Mouse (Mus musculus) frontal cortex, postnatal 25 days (tissue): ENCODE measurements around the gene Pclo.
"Not testable (repeated sequence)": the region's sequence is repeated elsewhere in the genome, so short reads cannot be mapped to it uniquely, and the experiment has no call there.

Experiments used
- DNase-seq, 2 experiments: peaks; one replicate each; pipeline ENCODE4 v3.0.0; 2022; ENCODE audit warnings: low spot score in 2 of 2

The Pclo gene

DNA sequence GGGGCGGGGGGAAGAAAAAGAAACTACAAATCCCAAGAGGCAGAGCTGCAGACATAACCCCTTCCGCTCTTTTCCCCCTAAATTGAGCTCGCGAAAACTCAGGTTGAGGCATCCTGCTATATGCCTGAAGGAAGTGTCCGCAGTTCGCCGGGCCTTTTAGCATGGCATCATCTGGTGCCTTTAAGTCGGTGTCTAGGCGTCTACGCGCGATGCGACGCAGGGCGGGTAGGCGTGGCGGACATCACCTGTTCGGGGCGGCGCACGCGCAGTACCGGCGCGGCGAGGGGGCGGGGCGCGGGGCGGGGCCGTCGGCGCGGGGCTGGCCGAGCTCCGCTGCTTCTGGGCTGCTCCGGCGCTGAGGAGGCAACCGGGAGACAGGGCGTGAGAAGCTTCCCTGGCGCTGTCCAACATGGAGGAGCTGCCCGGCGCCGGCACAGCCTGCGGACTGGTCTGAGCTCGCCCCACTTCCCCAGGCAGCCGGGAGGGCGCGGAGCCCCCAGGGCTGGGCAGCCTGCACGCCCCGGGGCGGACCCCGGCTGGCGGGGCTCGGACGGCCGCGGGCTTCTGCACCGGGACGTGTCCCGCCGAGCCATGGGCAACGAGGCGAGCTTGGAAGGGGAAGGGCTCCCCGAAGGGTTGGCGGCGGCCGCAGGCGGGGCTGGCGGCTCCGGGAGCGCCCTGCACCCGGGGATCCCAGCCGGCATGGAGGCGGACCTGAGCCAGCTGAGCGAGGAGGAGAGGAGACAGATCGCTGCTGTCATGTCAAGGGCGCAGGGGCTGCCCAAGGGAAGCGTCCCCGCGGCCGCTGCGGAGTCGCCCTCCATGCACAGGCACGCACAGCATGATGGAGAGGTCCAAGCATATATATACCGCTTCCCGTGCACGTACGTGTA, at the start of gene Pclo:
Gene Pclo (plus strand): TSS at position 288 of the 893 bp plus-strand sequence.
- DNase-seq: peak; percentile 79 to 81

DNA sequence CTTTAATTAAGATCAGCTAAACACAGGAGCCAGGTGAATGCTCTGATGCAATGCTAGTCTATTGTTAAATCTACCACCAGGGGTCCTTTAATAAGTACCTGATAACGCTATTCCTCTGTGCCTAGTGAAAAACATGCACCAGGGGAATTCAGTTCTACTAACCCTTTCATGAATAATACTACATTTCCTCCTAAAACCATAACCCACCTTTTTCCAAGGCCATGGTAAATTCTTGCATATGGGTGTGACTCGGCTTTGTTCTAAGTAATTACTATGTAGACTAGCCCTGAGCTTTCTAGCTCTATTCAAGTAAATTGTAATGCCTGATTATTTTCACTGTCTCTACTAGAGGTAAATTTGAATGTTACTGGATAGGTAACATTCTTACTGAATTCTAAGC, 20.3 kb upstream of the Pclo start:
- not testable (repeated sequence) for DNase-seq

DNA sequence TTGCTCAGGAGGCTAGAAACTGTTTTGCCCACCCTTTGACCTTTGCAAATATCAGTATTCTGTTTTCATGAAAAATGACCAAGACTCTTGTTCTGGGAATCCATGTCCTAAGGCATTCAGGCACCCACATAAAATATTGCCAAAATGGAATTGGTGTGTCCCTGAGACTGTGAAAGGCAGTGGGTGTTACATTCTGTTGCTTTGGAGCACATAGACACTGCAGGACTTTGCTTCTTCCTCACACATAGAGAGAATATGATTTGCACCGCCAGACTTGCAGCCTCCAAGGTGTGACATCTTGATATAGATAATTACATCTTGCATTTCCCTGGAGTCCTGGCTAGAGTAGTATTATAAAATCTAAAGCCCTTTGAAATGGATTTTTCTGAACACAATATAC, 6.2 kb upstream of the Pclo start:
- no peak for DNase-seq

DNA sequence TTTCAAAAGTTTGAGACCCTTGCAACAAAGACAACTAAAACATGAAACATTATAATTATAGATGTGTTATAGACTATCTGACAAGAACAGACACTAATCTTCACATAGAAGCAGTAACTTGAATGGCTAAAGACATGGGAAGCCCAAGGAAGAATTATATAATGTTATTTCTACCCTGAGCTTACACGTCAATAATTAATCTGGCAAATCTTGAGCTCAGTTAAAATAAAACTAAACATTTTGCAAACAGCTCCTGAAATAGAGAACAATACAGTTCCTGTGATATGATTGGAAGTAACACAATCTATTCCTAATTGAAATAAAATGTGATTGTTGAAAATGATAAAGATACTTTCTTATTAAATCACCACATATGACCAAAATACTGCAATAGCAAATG, 5.1 kb upstream of the Pclo start:
- DNase-seq: no peak

DNA sequence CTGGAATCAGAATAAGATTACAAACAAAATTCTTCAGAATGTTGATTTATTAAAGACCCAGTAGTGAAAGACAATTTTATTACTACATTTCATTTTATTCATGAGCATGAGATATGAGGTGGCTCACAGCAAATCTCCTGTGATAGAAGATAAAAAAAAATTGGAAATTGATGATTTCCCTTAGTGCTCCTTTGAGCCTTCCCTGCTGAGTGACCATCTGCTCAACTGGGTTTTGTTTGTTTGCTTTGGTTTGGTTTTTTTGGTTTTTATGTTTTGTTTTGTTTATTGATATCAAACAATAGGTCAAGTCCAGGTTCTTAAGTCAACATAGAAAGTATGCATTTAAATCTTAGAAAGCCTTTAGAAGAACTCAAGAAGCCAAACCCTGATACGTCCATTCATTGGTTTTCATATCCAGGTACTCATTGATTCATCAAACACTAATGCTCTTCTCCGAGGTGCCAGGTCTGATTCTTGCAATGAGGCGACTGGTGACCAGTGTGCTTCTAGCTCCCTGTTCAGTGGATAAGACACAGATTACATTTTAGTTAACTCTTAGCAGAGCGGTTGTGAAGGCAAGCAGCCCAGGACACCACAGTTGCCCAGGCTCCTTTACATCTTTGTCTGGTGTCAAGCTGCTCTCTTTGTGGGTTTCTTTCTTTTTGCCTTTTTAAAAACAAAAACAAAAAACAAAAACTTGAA, 3.6 kb downstream of the Pclo start:
- no peak for DNase-seq

DNA sequence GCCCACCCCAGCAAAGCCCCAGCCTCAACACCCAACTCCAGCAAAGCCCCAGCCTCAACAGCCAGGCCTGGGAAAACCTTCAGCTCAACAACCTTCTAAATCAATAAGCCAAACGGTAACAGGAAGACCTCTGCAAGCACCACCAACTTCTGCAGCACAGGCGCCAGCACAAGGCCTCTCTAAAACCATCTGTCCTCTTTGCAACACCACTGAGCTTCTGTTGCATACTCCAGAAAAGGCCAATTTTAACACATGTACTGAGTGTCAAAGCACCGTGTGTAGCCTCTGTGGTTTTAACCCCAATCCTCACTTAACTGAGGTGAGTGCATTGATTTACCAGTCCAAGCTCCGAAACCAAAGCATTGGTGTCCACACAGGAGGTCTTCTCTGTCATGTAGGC, 7.3 kb downstream of the Pclo start:
- no peak for DNase-seq

DNA sequence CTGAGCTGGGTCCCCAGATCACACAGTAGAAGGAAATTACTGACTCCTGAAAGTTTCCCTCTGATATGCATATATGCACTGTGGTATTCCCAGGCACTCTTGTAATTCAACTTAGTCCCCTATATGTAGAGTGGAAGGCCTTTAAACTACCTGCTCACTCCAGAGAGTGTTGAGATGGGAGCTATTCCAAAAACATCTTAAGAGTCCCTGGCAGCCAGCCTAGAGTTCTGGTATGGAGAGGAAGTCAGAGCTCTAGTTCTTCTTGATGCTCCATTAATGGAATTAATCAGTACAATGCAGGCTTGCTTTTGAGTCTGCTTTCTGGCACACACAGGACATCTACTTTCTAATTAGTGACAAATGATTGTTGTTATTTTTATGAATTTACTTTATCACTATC, 11.3 kb downstream of the Pclo start:
- no peak for DNase-seq

DNA sequence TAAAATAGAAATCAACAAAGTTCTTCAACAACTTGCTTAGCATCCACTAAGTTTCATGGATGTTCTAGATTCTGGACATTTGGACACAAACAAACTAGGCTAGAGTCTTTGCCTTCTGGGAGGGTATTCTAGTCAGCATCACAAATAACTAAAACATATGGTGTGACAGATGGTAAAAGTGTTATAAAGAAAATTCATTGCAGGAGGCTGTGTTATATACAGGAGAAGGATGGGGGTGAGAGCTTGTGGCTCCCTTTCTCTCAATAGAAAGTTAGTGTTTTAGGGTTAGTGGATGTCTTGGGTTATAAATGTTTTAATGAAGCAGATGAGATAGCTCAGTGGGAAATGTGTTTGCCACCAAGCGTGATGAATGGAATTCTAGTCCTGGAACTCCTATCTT, 13.1 kb downstream of the Pclo start:
- no peak for DNase-seq

DNA sequence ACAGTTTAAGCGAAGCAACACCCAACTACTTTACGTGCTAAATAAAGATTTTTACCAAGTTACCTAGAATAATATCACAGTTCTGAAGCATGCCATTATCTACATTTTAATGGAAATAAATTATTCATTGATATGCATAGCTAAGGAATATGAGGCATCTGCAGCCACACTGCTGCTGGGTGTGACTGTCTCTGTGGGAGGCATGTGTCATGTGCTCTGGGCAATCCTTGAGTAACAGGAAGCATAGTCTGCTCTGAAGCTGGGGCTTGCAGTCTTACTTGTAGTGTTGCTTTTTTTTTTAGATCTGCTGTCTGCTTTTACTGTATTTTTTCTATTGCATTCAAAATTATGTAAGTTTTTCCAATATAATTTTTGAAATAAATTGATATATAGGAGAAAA, 17.2 kb downstream of the Pclo start:
- no peak for DNase-seq

DNA sequence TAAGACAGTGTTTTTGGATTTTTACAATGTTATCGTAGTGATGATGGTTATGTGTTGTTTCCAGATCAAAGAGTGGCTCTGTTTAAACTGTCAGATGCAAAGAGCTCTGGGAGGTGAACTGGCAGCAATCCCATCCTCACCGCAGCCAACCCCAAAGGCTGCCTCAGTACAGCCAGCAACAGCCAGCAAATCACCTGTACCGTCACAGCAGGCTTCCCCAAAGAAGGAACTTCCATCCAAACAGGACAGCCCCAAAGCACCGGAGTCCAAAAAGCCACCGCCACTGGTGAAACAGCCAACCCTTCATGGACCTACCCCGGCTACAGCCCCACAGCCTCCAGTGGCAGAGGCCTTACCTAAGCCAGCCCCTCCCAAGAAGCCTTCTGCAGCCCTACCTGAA, 24.6 kb downstream of the Pclo start:
- no peak for DNase-seq

DNA sequence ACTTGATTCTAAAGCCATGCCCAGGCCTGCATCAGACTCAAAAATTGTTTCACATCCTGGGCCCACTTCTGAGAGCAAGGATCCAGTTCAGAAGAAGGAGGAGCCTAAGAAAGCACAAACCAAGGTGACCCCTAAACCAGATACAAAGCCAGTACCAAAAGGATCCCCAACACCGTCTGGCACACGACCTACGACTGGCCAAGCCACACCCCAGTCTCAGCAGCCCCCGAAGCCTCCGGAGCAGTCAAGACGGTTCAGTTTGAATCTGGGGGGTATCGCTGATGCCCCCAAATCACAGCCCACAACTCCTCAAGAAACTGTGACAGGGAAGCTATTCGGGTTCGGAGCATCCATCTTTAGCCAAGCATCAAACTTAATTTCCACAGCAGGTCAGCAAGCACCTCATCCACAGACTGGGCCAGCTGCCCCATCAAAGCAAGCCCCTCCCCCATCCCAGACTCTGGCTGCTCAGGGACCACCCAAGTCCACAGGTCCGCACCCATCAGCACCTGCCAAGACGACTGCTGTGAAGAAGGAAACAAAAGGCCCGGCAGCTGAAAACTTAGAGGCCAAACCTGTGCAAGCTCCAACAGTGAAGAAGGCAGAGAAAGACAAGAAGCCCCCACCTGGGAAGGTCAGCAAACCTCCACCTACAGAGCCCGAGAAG, 25.4 kb downstream of the Pclo start:
- no peak for DNase-seq

DNA sequence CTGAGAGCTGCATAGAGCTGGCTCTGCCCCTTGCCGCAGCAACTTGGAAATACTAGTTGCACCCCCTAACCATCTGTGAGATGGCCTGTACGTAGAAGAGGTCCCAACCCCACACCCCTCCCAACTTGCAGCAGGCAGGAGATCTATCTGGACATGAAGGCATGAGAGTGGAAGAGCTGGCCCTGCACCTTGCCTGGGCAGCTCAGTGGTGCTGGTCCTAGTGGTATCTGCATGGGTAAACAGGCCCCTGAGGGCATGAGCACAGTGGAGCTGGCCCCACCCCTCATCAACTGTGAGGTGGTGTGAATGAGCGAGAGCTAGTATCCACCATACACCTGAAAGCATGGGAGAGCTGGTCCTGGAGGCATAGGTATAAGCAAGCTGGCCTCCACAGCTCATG, 60.9 kb downstream of the Pclo start:
- DNase-seq: no peak

DNA sequence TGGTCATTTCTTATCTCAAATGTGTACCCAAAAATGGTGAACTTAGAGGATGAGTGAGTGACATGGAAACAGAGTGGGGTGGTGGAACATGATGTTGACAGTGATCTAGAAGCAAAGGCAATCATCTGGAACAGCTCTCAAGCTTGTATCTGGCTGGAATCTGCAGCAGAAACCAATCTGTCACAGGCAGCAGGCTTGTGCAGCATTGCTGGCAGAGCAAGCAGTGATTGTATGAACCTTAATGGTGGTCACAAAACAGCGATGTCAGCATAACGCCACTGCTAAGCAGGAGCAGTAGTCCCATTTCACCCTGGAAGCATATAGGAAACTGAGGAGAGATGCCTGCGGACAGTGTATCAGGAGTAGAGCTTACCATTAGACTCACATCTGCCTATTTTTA, 76.8 kb downstream of the Pclo start:
- no peak for DNase-seq

DNA sequence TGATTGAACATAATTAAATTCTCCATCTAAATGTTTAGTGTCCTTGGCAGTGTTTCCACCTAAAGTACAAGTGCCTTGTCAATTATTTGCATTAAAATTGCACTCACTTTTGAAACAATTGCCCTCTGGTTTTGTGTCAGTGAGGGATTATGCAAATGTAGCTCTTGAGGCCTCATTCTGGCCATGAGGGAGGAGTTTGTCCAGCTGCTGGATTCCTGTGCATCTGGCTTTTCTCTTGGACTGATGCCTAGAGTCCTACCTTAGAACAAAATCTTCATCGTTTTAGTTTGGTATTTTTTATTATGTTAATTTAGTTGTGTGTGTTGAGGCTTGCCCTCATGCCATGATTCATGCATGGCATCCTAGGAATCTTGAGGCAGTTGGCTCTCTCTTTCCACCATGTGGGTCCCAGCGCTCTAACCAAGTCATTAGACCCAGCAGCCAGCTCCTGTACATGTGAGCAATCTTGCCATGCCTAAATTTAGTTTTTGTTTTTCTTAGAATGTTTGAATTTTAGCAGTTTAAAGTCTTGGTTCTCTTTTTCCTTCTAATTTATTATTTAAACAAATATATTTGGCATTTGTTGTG, 80.8 kb downstream of the Pclo start:
- no peak for DNase-seq

DNA sequence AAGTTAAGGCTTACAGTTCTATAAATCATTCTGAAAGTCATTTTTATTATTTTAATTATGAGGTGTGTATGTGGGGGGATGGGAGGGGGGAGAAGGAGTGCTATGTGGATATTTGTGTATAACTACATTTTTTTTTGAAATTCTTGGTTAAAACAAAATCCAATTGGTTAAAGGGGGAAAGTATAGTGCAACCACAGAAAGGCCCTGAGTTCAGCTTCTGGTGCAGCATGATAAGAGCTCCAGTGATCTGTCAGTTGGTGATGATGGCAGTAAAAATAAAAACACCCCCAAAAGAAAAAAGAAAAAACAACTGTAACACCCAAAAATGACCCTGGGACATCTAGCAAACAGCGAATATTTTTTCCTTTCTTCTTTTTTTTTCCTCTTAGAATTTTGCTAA, 93.6 kb downstream of the Pclo start:
- no peak for DNase-seq

DNA sequence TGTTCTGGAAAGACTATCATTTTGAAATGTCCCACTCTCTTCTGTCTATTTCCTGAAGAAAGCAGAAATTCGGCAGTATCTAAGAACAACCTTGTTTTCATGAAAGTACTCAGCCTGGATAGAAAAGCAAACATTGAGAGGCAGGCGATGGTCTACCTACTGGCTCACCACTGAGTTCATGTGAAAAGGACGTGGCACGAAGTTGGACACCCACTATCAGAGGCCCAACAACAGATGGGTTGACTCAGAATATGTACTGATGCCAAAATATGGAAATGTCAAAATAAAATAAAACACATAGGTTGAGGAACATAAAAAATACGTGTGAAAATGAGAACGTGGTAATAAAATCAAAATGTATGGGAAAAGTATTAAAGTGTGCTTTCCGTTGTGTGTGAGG, 106.4 kb downstream of the Pclo start:
- DNase-seq: no peak

DNA sequence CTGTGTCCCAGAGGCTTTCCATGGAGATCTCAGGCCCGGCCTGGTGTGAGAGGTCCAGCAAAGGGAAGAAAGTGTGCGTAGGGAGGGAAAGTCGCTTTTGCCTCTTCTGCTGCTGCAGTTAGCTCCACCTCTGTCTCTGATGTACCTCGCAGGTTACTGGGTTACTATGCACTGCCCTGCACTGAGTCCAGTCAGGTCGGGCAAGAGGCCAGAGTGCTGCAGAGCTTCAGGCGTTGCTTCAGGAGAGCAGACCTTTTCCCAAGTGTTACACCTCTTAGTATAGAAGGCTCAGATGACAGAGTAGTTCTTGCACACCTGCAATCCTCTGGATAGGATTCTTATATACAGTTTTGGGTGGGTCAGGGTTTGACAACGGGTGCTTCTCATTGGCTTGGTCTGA, 108.6 kb downstream of the Pclo start:
- DNase-seq: no peak

DNA sequence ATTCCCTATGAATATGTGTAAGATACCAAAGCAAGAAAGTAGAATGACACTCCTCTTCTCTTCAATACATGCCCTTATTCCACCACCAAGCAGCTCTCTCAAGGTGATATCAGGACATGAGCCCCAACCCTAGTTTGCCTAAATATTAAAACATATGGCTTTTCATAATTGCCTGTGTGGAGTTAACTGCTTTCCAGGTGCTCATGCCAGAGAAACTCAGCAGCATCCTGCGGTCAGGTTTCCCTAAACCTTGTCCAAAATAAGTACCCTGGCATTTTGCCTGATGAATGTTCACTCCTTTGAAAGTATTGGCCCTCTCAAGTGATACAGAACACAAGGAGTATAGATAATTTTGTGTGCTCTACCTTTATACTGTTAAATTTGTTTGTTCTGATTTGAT, 126.5 kb downstream of the Pclo start:
- DNase-seq: no peak

DNA sequence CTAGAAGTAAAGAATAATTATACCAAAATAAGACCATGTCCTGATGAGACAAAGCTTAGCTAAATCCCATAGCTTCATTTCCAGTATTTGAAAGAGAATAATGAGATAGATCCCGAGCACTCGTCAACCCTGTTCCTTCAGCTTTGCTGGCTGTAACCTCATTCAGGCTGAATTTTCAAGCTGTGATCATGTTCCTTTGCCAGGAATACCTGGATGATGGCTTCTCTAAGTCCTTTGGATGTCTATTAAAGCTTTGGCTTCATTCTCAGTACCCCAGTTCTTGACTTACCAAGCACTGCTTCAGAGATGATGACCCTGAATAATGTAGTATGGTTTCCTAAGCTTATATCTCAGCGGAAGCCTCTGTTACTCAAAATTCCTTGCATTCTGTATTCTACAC, 131.1 kb downstream of the Pclo start:
- DNase-seq: no peak

DNA sequence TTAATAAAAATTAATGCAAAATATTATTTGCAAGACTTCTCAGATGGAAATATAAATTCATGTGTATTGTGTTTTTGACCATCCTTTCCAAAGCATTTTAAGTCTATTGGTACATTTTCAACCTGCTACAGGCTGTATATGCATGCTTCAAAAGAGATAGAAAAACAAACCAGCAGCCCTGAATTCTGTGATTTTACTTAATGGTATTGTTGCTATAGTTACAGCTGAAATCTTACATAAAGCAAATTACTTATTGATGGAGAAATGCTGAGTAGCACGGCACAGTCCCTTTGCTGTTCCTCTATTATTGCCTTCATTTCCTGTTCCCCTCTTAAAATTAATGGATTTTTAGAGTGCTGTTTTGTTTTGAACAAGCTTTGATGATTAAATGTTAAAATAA, 145.9 kb downstream of the Pclo start:
- no peak for DNase-seq

DNA sequence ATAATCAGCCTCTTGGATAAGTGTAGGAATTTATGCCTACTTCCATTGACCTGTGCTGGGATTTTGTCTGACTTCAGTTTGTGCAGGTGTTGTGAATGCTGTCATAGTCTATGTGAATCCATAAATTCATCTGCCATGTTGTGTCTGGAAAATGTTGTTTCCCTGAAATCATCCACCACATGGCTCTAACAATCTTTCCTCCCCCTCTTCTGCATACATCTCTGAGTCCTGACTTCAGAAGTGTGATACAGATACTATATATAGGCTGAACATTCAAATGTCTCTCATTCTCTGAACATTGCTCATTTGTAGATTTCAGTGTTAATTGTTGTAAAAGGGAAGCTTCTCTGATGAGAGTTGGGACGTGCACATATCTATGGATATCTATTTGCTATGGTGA, 147.5 kb downstream of the Pclo start:
- no peak for DNase-seq

DNA sequence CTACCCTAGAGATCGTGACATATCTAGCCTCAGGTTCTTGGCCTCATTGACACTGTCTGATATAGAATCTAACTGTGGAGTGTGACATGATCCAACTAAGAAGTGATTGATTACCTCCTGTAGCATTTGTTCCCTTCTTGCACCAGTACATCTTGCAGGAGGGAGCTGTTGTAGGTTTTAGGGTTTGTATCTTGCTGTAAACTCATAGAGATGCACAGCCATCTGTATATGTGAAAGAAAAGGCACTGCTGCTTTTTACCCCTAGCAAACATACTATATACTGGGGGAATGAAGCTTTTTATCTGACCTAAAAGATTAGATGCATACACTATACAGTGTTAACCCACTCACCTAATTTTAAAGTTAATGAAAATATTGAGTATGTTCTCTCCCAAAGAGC, 147.9 kb downstream of the Pclo start:
- no peak for DNase-seq
